Mouse (Mus musculus): ENCODE data around the gene Jsrp1.

DNA sequence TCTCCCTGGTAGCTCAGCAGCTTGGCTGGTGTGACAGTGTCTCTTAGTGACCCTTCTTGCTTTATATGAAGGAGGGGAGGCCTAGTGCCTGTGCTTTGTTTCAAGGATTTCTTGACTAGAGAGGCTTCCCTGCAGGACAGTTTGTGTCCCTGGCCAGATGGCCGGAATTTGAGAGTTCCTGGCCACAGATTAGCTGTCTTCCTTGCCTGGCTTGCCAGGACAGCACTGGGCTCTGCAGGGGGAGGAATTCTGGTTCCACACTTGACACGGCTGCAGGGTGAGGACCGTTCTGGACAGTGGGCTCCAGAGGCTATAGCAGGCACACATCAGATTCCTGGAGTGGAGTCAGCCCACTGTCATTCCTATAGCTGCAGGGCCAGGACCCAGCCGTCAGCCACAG is 37.6 kb downstream of the Jsrp1 start:
- TF ChIP-seq POLR2A (IDR thresholded peaks at IDR 0.05; ENCODE audit: control insufficient read depth, low read depth, low read length), result no peak
- TF ChIP-seq CTCF (IDR thresholded peaks at IDR 0.05; ENCODE audit: control insufficient read depth, insufficient read depth, insufficient replicate concordance, low read depth, low read length), result no peak
